Mouse (Mus musculus): ENCODE measurements around the gene Gm3248. TPM values are rescaled to one million over a fixed set of nuclear protein-coding genes. Genes with fewer than 3 reads are reported as not detected.
A peak's percentile ranks its signal among the peaks of the same experiment; 100 is the strongest.
"Not testable (repeated sequence)": the region's sequence is repeated elsewhere in the genome, so short reads cannot be mapped to it uniquely, and the experiment has no call there.

The Gm3248 gene
- polyA plus RNA-seq (2015; fragmentation: Nextera tagmentation; extraction: Ambion mirVana) = 0.49 and 0.68 TPM in 2 replicates

GRCm38 (mm10) chr14:5961635-5962034, at the start of gene Gm3248:
TSS of gene Gm3248 (minus strand) at chr14:5961745.
- not testable (repeated sequence) for H3K27me3 ChIP-seq (ENCODE audit: control insufficient read depth, insufficient read depth, low read depth, low read length); ATAC-seq (ENCODE audit: low read depth); H3K4me1 ChIP-seq (replicated peaks; ENCODE audit: control insufficient read depth, insufficient read depth, low read length); H3K27ac ChIP-seq (ENCODE audit: low read length); H3K9me3 ChIP-seq (ENCODE audit: control insufficient read depth, low read length); H3K36me3 ChIP-seq (ENCODE audit: control insufficient read depth, insufficient read depth, low read length)
- Histone ChIP-seq H3K4me3 (ENCODE audit: low read length) (peak within 1 kb of the TSS; percentile 43), H3K9ac (ENCODE audit: low read length) (peak within 1 kb of the TSS; percentile 41; the same call in 1 of the 2 replicates), H3K4me2 (ENCODE audit: low read depth, low read length) (peak within 1 kb of the TSS; percentile 64)
- under 1% methylated on average over 20 of the region's 23 CpGs for WGBS

- H3K4me2 ChIP-seq (ENCODE audit: low read depth, low read length); ATAC-seq (ENCODE audit: low read depth); H3K9me3 ChIP-seq (ENCODE audit: control insufficient read depth, low read length); H3K27ac ChIP-seq (ENCODE audit: low read length); H3K36me3 ChIP-seq (ENCODE audit: control insufficient read depth, insufficient read depth, low read length); H3K4me1 ChIP-seq (replicated peaks; ENCODE audit: control insufficient read depth, insufficient read depth, low read length); H3K27me3 ChIP-seq (ENCODE audit: control insufficient read depth, insufficient read depth, low read depth, low read length); H3K9ac ChIP-seq (ENCODE audit: low read length); H3K4me3 ChIP-seq (ENCODE audit: low read length): not testable (repeated sequence)
- 63% methylated on average over 5 of the region's 7 CpGs for WGBS
Measured at GRCm38 (mm10) chr14:5987136-5987535, 25.6 kb upstream of the Gm3248 start.

GRCm38 (mm10) chr14:5979037-5979436, 17.5 kb upstream of the Gm3248 start, which contains the start of gene Gm3453:
TSS of gene Gm3453 (minus strand) at chr14:5979137.
- H3K9me3 ChIP-seq (ENCODE audit: control insufficient read depth, low read length); H3K36me3 ChIP-seq (ENCODE audit: control insufficient read depth, insufficient read depth, low read length); H3K27me3 ChIP-seq (ENCODE audit: control insufficient read depth, insufficient read depth, low read depth, low read length); H3K4me2 ChIP-seq (ENCODE audit: low read depth, low read length); ATAC-seq (ENCODE audit: low read depth); H3K9ac ChIP-seq (ENCODE audit: low read length); H3K27ac ChIP-seq (ENCODE audit: low read length); H3K4me1 ChIP-seq (replicated peaks; ENCODE audit: control insufficient read depth, insufficient read depth, low read length); H3K4me3 ChIP-seq (ENCODE audit: low read length): not testable (repeated sequence)
- 75% methylated on average over 2 of the region's 2 CpGs for WGBS

GRCm38 (mm10) chr14:5962441-5962840, 896 bp upstream of the Gm3248 start:
- 35% methylated on average over 4 of the region's 4 CpGs for WGBS
- H3K27me3 ChIP-seq (ENCODE audit: control insufficient read depth, insufficient read depth, low read depth, low read length); ATAC-seq (ENCODE audit: low read depth); H3K4me1 ChIP-seq (replicated peaks; ENCODE audit: control insufficient read depth, insufficient read depth, low read length); H3K36me3 ChIP-seq (ENCODE audit: control insufficient read depth, insufficient read depth, low read length); H3K4me3 ChIP-seq (ENCODE audit: low read length); H3K4me2 ChIP-seq (ENCODE audit: low read depth, low read length); H3K27ac ChIP-seq (ENCODE audit: low read length); H3K9ac ChIP-seq (ENCODE audit: low read length); H3K9me3 ChIP-seq (ENCODE audit: control insufficient read depth, low read length): not testable (repeated sequence)

GRCm38 (mm10) chr14:5961102-5961501, 443 bp downstream of the Gm3248 start:
- 2% methylated on average over 19 of the region's 24 CpGs for WGBS
- Histone ChIP-seq H3K4me3 (ENCODE audit: low read length) (peak overlapping the region; percentile 43), H3K4me2 (ENCODE audit: low read depth, low read length) (peak overlapping the region; percentile 64), H3K9ac (ENCODE audit: low read length) (peak overlapping the region; percentile 41; the same call in 1 of the 2 replicates)
- not testable (repeated sequence) for H3K27ac ChIP-seq (ENCODE audit: low read length); ATAC-seq (ENCODE audit: low read depth); H3K27me3 ChIP-seq (ENCODE audit: control insufficient read depth, insufficient read depth, low read depth, low read length); H3K36me3 ChIP-seq (ENCODE audit: control insufficient read depth, insufficient read depth, low read length); H3K9me3 ChIP-seq (ENCODE audit: control insufficient read depth, low read length); H3K4me1 ChIP-seq (replicated peaks; ENCODE audit: control insufficient read depth, insufficient read depth, low read length)

GRCm38 (mm10) chr14:5960479-5960878, 1.1 kb downstream of the Gm3248 start:
- H3K27me3 ChIP-seq (ENCODE audit: control insufficient read depth, insufficient read depth, low read depth, low read length); H3K36me3 ChIP-seq (ENCODE audit: control insufficient read depth, insufficient read depth, low read length); H3K4me2 ChIP-seq (ENCODE audit: low read depth, low read length); H3K4me1 ChIP-seq (replicated peaks; ENCODE audit: control insufficient read depth, insufficient read depth, low read length); H3K27ac ChIP-seq (ENCODE audit: low read length); H3K9me3 ChIP-seq (ENCODE audit: control insufficient read depth, low read length); H3K9ac ChIP-seq (ENCODE audit: low read length); H3K4me3 ChIP-seq (ENCODE audit: low read length); ATAC-seq (ENCODE audit: low read depth): not testable (repeated sequence)
- WGBS = 0% methylated on average over 3 of the region's 10 CpGs

- not testable (repeated sequence) for H3K27ac ChIP-seq (ENCODE audit: low read length); H3K36me3 ChIP-seq (ENCODE audit: control insufficient read depth, insufficient read depth, low read length); H3K27me3 ChIP-seq (ENCODE audit: control insufficient read depth, insufficient read depth, low read depth, low read length); ATAC-seq (ENCODE audit: low read depth); H3K4me2 ChIP-seq (ENCODE audit: low read depth, low read length); H3K4me1 ChIP-seq (replicated peaks; ENCODE audit: control insufficient read depth, insufficient read depth, low read length); H3K9me3 ChIP-seq (ENCODE audit: control insufficient read depth, low read length); H3K4me3 ChIP-seq (ENCODE audit: low read length); H3K9ac ChIP-seq (ENCODE audit: low read length)
- 65% methylated on average over 7 of the region's 7 CpGs for WGBS
Measured at GRCm38 (mm10) chr14:5923276-5923675, 38.3 kb downstream of the Gm3248 start.

- H3K36me3 ChIP-seq (ENCODE audit: control insufficient read depth, insufficient read depth, low read length); ATAC-seq (ENCODE audit: low read depth); H3K4me3 ChIP-seq (ENCODE audit: low read length); H3K9me3 ChIP-seq (ENCODE audit: control insufficient read depth, low read length); H3K9ac ChIP-seq (ENCODE audit: low read length); H3K4me1 ChIP-seq (replicated peaks; ENCODE audit: control insufficient read depth, insufficient read depth, low read length); H3K27me3 ChIP-seq (ENCODE audit: control insufficient read depth, insufficient read depth, low read depth, low read length); H3K27ac ChIP-seq (ENCODE audit: low read length); H3K4me2 ChIP-seq (ENCODE audit: low read depth, low read length): not testable (repeated sequence)
- WGBS = 80% methylated on average over 4 of the region's 4 CpGs
Measured at GRCm38 (mm10) chr14:5918330-5918942, 43.1 kb downstream of the Gm3248 start.

GRCm38 (mm10) chr14:5913701-5914100, 47.8 kb downstream of the Gm3248 start:
- not testable (repeated sequence) for ATAC-seq (ENCODE audit: low read depth); H3K4me3 ChIP-seq (ENCODE audit: low read length); H3K4me2 ChIP-seq (ENCODE audit: low read depth, low read length); H3K4me1 ChIP-seq (replicated peaks; ENCODE audit: control insufficient read depth, insufficient read depth, low read length); H3K27ac ChIP-seq (ENCODE audit: low read length); H3K9ac ChIP-seq (ENCODE audit: low read length); H3K9me3 ChIP-seq (ENCODE audit: control insufficient read depth, low read length); H3K27me3 ChIP-seq (ENCODE audit: control insufficient read depth, insufficient read depth, low read depth, low read length); H3K36me3 ChIP-seq (ENCODE audit: control insufficient read depth, insufficient read depth, low read length)
- WGBS = 66% methylated on average over 2 of the region's 2 CpGs

Measured in lung, embryonic 16.5 days (tissue).